Mouse (Mus musculus) brain, embryonic 14.5 days (tissue): ENCODE measurements around the gene Il9r. TPM values are rescaled to one million over a fixed set of nuclear protein-coding genes. Genes with fewer than 3 reads are reported as not detected.
"Not testable (repeated sequence)": the region's sequence is repeated elsewhere in the genome, so short reads cannot be mapped to it uniquely, and the experiment has no call there.

Experiments
- DNase-seq: peaks from one replicate; pipeline ENCODE4 v3.0.0-alpha.2; 2011; ENCODE audit warnings: low read depth
- CTCF ChIP-seq: fragments of 200-500 bp; IDR thresholded peaks from 2 replicates; pipeline ENCODE4 v1.5.1; 2012; ENCODE audit warnings: inconsistent platforms, mild to moderate bottlenecking, moderate library complexity, borderline replicate concordance; ENCODE audit not compliant: insufficient read depth, insufficient read length; ENCODE audit errors: extremely low read depth
- POLR2A ChIP-seq: fragments of 200-500 bp; IDR thresholded peaks from 2 replicates; pipeline ENCODE4 v1.6.1; 2012; ENCODE audit warnings: mild to moderate bottlenecking, inconsistent platforms, borderline replicate concordance; ENCODE audit not compliant: poor library complexity, insufficient read depth, insufficient read length, severe bottlenecking; ENCODE audit errors: extremely low read depth
- polyA plus RNA-seq: library from polyadenylated mRNA; depleted of rRNA; stranded (reverse); fragments of >200 nt; gene quantifications from 2 replicates; pipeline ENCODE4 v1.2.3, GENCODE M21; 2012

Gene Il9r
- polyA plus RNA-seq, 1 experiment, result not detected

- TF ChIP-seq CTCF (peak; percentile 88), POLR2A (no peak)
- peak; percentile 90 for DNase-seq
These were observed 16.8 kb upstream of the Il9r start for GRCm38 (mm10) chr11:32216851-32217250.

- no peak for DNase-seq
- TF ChIP-seq POLR2A (no peak), CTCF (no peak)
These were observed 15.5 kb upstream of the Il9r start for GRCm38 (mm10) chr11:32215372-32216162.

DNA sequence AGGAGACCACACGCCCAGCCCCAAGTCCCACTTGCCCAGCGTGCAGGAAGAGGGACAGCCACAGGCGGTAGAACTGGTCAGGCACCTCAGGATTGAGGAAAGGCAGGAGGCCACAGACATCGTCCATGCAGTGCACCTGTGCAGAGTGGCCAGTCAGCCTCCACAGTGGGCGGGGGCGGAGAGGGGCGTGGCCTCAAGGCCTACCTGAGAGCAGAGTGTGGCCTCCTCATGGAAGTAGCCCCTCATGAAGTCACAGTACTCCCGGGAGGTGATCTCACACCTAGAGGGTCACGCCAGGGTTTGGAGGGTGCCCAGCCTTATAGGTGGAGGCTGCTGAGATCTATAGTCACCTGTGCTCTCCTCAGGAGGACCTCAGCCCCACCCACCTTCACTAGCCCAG is 10.5 kb upstream of the Il9r start:
- TF ChIP-seq CTCF (no peak), POLR2A (no peak)
- no peak for DNase-seq

DNA sequence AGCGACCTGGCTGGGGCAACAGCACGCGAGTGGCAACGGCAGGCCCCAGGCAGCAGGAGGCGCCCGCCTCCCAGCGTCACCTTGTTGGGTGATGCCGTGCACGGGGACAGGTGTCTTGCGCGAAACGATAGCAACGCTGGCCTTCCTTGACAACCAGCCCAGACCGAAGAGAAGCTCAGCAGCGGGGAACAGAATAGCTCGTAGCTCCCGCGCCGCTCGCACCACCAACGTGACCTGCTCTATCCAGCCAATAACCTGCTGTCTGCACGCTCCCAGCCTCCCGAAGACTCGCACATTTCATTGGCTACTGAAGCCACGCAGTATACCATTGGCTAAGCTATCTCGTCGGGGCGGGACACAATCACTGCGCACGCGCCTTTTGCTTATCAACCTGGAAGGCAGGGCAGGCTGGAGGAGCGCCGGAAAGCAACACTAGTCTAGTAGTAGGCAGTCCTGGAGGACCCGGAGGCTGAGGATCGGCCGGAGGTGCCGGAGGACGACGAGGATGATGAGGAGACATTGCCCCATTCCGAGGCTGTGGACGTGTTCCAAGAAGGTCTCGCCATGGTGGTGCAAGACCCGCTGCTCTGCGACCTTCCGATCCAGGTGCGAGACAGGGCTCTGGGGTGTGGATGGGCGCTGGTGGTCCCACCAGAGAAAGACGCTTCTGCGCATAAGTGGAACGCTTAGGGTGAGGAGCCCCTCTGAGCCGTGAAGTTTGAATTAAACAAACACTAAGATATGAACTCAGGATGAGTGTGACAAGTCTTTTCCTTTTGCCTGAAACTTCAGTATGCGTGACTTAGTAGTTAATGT is 5.2 kb upstream of the Il9r start, which contains the start of gene Snrnp25:
Snrnp25 (plus strand) TSS at position 358 of the 816 bp plus-strand sequence.
- peak; percentile 43; the same call in 1 of the 2 replicates for TF ChIP-seq CTCF
- peak; percentile 30; the same call in 1 of the 2 replicates for TF ChIP-seq POLR2A
- peak; percentile 99 for DNase-seq

GRCm38 (mm10) chr11:32201922-32202685 is 2.0 kb upstream of the Il9r start:
- TF ChIP-seq CTCF (no peak), POLR2A (no peak)
- DNase-seq, result no peak

GRCm38 (mm10) chr11:32200992-32201391 is 913 bp upstream of the Il9r start:
- DNase-seq, result not testable (repeated sequence)

DNA sequence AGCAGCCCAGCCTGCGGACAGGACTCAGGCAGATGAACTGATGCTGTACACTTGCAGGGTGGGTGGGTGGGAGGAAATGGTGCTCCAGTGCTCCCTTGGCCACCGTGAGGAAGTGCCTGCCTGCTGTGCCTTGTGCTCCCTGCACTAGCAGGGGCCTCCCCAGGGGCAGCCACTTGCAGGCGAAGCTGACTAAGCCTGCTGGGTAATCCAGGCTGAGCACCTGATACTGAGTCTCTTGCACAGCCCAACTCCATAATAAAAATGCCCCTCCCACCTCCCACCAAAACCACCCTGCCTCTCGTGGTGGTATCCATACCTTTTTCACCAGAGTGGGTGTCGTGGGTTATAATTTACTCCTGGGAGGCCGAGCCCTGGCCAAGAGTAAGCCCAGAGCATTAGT is 849 bp downstream of the Il9r start:
- TF ChIP-seq CTCF, result no peak
- no peak for TF ChIP-seq POLR2A
- DNase-seq, result no peak

GRCm38 (mm10) chr11:32198256-32198955 is 1.7 kb downstream of the Il9r start:
- TF ChIP-seq POLR2A (no peak), CTCF (no peak)
- no peak for DNase-seq

GRCm38 (mm10) chr11:32197766-32198165 is 2.3 kb downstream of the Il9r start:
- no peak for DNase-seq
- TF ChIP-seq POLR2A (no peak), CTCF (no peak)

DNA sequence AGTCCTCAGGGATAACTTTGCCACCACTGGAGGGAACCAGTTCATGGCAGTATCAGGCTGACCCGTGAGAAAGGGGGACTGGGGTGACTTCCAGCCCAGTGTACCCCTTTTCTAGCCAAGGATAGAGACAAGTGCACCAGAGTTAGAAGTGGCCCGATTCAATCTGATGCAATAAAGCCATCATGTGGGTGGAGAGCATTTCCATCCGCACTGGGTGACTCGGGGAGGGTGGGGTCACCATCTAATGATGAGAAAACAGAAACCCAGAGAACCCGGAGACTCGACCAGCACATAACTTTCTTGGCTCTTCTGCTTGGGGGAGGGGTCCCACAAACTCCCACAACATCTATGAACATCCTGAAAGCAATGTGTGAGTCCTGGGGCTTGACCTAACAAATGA is 3.4 kb downstream of the Il9r start:
- DNase-seq, result no peak

More for the DNA sequence above, 3.4 kb downstream of the Il9r start:
- TF ChIP-seq CTCF, result no peak
- TF ChIP-seq POLR2A, result no peak
